Mouse (Mus musculus): ENCODE measurements around the gene Cryga. TPM values are rescaled to one million over a fixed set of nuclear protein-coding genes. Genes with fewer than 3 reads are reported as not detected.

Cryga gene
- polyA plus RNA-seq, 1 experiment from 2014 or later = not detected

DNA sequence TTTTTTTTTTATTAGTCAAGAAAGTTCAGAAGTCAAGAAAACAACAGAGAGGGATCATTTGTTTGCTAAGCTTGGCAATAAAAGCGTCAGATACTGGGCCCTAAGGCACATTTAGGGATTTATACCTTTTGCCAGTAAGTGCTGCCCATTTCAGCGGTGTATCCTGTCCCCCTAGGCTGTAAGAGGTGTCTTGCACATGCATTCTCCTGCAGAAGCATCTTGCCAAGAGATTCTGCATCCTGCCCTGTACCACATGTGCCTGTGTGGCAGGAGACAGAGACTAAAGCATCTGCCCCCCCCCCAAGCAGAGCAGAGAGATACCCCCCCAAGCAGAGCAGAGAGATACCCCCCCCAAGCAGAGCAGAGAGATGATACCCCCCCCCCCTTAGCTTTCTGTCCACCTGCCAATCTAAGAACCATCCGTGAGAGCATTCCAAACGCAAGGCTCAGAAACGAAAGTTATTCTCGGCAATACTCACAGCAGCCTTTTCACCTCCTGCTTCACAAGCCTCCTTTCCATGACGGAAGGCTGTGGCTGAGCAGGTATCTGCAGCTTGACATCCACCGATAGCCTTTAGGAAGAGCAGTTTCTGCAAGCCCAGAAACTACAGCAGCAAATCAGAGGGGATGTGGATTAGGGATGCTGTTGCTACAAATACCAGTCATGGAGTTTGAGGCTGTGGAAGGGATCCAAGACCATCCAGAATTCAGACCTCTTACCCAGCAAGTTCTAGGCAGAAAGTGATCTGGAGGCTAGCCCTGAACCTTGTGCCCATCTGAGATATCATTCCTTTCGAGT lies 19.6 kb upstream of the Cryga start, which contains the start of gene D630023F18Rik:
Gene D630023F18Rik, minus strand, starts transcription at position 641 of the 799 bp plus-strand sequence.
- H3K27ac ChIP-seq (ENCODE audit: low read length) = no peak within 1 kb of the TSS
- no peaks in the 10 kb centered on the region for H3K27me3 ChIP-seq (ENCODE audit: control insufficient read depth, insufficient read depth, low read depth, low read length)
- H3K9me3 ChIP-seq (ENCODE audit: control insufficient read depth, low read length) = no peaks in the 10 kb centered on the region
- 21% methylated on average over 9 of the region's 9 CpGs for WGBS
- peak within 1 kb of the TSS; percentile 25 for H3K4me3 ChIP-seq (ENCODE audit: low read length)
- peak within 1 kb of the TSS; percentile 48 for H3K4me2 ChIP-seq (ENCODE audit: low read depth, low read length)
- H3K36me3 ChIP-seq (ENCODE audit: control insufficient read depth, insufficient read depth, low read length) = no peaks in the 10 kb centered on the region
- H3K4me1 ChIP-seq (replicated peaks; ENCODE audit: control insufficient read depth, insufficient read depth, low read length) = no peaks in the 10 kb centered on the region
- no peak for ATAC-seq (ENCODE audit: low read depth)
- H3K9ac ChIP-seq (ENCODE audit: low read length) = no peak within 1 kb of the TSS

DNA sequence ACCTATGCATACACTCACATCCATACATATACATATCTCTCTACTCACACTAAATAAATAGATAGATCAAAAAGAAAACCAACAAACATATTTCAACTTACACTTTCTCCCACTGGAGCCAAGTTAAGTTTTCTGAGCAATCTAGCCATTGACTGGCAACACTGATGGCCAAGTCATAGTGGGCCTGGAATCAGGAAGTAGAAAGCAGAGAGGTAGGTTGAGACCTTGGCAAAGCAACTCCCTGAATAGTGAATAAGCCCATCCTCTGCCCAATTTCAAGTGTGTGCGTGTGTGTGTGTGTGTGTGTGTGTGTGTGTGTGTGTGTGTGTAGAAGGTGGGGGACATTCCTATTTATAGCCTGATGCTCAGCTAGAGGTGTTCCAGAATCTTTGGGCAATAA lies 16.3 kb upstream of the Cryga start, which contains the start of gene Gm28845:
Gene Gm28845, minus strand, starts transcription at position 121 of the 400 bp plus-strand sequence.
- no peak within 1 kb of the TSS for H3K9ac ChIP-seq (ENCODE audit: low read length)
- no peak for ATAC-seq (ENCODE audit: low read depth)
- no peaks in the 10 kb centered on the region for H3K9me3 ChIP-seq (ENCODE audit: control insufficient read depth, low read length)
- no peaks in the 10 kb centered on the region for H3K4me1 ChIP-seq (replicated peaks; ENCODE audit: control insufficient read depth, insufficient read depth, low read length)
- H3K4me2 ChIP-seq (ENCODE audit: low read depth, low read length) = no peak within 1 kb of the TSS
- no peak within 1 kb of the TSS for H3K27ac ChIP-seq (ENCODE audit: low read length)
- H3K27me3 ChIP-seq (ENCODE audit: control insufficient read depth, insufficient read depth, low read depth, low read length) = no peaks in the 10 kb centered on the region
- WGBS = 80% methylated on average over 1 of the region's 1 CpGs
- H3K36me3 ChIP-seq (ENCODE audit: control insufficient read depth, insufficient read depth, low read length) = no peaks in the 10 kb centered on the region
- no peak within 1 kb of the TSS for H3K4me3 ChIP-seq (ENCODE audit: low read length)

GRCm38 (mm10) chr1:65118150-65118913 lies 15.2 kb upstream of the Cryga start:
- Histone ChIP-seq H3K9me3 (ENCODE audit: control insufficient read depth, low read length) (no peaks in the 10 kb centered on the region), H3K4me2 (ENCODE audit: low read depth, low read length) (no peak overlapping the region), H3K36me3 (ENCODE audit: control insufficient read depth, insufficient read depth, low read length) (no peaks in the 10 kb centered on the region), H3K27me3 (ENCODE audit: control insufficient read depth, insufficient read depth, low read depth, low read length) (no peaks in the 10 kb centered on the region), H3K4me3 (ENCODE audit: low read length) (no peak overlapping the region), H3K9ac (ENCODE audit: low read length) (no peak overlapping the region), H3K27ac (ENCODE audit: low read length) (no peak overlapping the region), H3K4me1 (replicated peaks; ENCODE audit: control insufficient read depth, insufficient read depth, low read length) (no peaks in the 10 kb centered on the region)
- ATAC-seq (ENCODE audit: low read depth) = no peak
- 59% methylated on average over 8 of the region's 8 CpGs for WGBS

DNA sequence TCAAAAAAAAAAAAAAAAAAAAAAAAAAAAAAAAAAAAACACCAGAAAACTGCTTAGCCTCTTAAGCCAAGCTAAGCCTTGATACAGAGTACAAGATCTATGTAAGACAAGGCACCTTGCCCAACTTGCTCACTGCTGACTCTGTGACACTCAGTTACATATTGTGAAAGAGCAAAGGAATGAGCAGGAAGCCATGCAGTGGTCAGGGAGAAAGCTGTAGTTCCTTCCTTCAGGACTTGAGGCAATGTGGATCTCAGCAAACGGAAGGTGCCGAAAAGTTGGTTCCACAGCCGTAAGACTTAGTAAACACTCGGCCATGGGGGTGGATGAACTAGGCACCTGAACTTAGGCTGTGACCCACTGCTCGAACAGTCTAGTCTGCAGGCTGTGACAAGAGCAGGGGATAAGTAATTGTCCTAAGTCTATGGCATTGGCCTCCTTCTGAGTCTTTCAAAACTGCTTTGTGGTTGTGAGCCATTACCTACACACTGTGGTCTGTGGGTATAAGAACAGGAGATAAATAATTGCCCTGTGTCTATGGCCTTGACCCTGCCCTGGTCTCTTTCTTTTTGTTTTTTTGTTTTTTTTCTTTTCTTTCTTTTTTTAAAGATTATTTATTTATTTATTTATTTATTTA lies 10.5 kb upstream of the Cryga start:
- H3K9me3 ChIP-seq (ENCODE audit: control insufficient read depth, low read length) = no peaks in the 10 kb centered on the region
- H3K27ac ChIP-seq (ENCODE audit: low read length) = no peak overlapping the region
- ATAC-seq (ENCODE audit: low read depth) = peak; percentile 66; the same call in 1 of the 2 replicates
- H3K4me3 ChIP-seq (ENCODE audit: low read length) = no peak overlapping the region
- H3K4me2 ChIP-seq (ENCODE audit: low read depth, low read length) = no peak overlapping the region
- H3K36me3 ChIP-seq (ENCODE audit: control insufficient read depth, insufficient read depth, low read length) = no peaks in the 10 kb centered on the region
- H3K4me1 ChIP-seq (replicated peaks; ENCODE audit: control insufficient read depth, insufficient read depth, low read length) = no peaks in the 10 kb centered on the region
- 89% methylated on average over 5 of the region's 5 CpGs for WGBS
- H3K27me3 ChIP-seq (ENCODE audit: control insufficient read depth, insufficient read depth, low read depth, low read length) = no peaks in the 10 kb centered on the region
- H3K9ac ChIP-seq (ENCODE audit: low read length) = no peak overlapping the region

DNA sequence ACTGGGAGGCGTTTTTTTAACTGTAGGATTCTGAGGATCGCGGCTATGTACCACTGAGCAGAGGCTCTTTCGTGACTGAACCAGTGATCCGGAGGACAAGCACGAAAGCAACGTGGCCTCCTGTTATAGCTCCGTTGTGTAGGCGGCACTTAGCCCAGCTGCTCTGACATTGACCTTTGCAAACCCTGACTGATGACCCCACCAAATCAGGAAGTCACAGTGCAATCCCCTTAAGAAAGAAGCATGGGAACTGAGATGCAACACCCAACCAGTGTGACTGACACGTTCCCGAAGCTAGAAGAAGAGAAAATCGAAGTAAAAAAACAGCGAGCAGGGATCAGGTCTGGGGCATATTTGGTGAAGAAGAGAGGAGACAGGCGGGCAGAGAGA lies 9.6 kb upstream of the Cryga start:
- no peak overlapping the region for H3K27ac ChIP-seq (ENCODE audit: low read length)
- WGBS = 50% methylated on average over 14 of the region's 14 CpGs
- H3K27me3 ChIP-seq (ENCODE audit: control insufficient read depth, insufficient read depth, low read depth, low read length) = no peaks in the 10 kb centered on the region
- no peaks in the 10 kb centered on the region for H3K4me1 ChIP-seq (replicated peaks; ENCODE audit: control insufficient read depth, insufficient read depth, low read length)
- H3K9ac ChIP-seq (ENCODE audit: low read length) = no peak overlapping the region
- no peaks in the 10 kb centered on the region for H3K36me3 ChIP-seq (ENCODE audit: control insufficient read depth, insufficient read depth, low read length)
- no peak for ATAC-seq (ENCODE audit: low read depth)
- peak overlapping the region; percentile 44 for H3K4me2 ChIP-seq (ENCODE audit: low read depth, low read length)
- peak overlapping the region; percentile 23; the same call in 1 of the 2 replicates for H3K4me3 ChIP-seq (ENCODE audit: low read length)
- no peaks in the 10 kb centered on the region for H3K9me3 ChIP-seq (ENCODE audit: control insufficient read depth, low read length)

DNA sequence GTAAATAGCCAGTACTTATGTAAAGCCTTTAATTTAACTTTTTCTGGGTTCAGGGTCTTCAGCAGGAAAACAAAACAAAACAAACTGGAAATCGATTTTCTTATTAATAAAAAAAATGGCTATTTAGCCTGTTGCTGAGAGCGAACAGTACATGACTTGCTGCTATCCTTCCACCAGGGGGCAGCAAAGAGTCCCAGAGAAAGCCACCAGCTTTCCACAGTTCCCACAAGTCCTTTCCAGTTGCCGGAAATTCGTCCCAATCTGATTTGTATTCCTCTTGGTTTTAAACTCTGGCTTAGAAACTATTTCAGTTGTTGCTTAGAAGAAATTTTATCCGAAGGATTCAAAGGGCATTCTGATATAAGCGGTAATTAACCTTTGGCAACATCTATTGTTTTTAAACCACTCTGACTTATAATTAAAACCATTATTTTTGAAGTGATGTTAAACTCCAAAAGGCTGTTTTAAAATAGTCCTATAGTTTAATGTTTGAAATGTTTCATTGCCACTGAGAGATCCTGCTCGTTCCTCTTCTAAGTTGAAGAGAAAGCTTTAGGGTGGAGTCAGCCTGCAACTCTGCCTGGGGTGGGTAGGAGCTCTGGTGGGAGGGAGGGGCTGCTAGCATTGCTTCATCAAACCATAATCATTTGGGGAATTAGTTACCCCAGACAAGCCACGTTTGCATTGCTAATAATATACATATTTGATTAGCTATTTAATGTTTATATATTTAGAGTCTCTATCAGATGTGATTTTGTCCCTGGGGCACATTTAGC lies 9.0 kb upstream of the Cryga start:
- Histone ChIP-seq H3K4me3 (ENCODE audit: low read length) (peak overlapping the region; percentile 23; the same call in 1 of the 2 replicates), H3K9ac (ENCODE audit: low read length) (no peak overlapping the region), H3K4me2 (ENCODE audit: low read depth, low read length) (peak overlapping the region; percentile 44), H3K27ac (ENCODE audit: low read length) (no peak overlapping the region), H3K36me3 (ENCODE audit: control insufficient read depth, insufficient read depth, low read length) (no peaks in the 10 kb centered on the region), H3K4me1 (replicated peaks; ENCODE audit: control insufficient read depth, insufficient read depth, low read length) (no peaks in the 10 kb centered on the region), H3K27me3 (ENCODE audit: control insufficient read depth, insufficient read depth, low read depth, low read length) (no peaks in the 10 kb centered on the region), H3K9me3 (ENCODE audit: control insufficient read depth, low read length) (no peaks in the 10 kb centered on the region)
- ATAC-seq (ENCODE audit: low read depth) = peak; percentile 90; the same call in 1 of the 2 replicates
- WGBS = 8% methylated on average over 8 of the region's 8 CpGs

GRCm38 (mm10) chr1:65109756-65110435 lies 6.7 kb upstream of the Cryga start:
- Histone ChIP-seq H3K27ac (ENCODE audit: low read length) (no peak overlapping the region), H3K27me3 (ENCODE audit: control insufficient read depth, insufficient read depth, low read depth, low read length) (no peaks in the 10 kb centered on the region), H3K4me3 (ENCODE audit: low read length) (no peak overlapping the region), H3K4me1 (replicated peaks; ENCODE audit: control insufficient read depth, insufficient read depth, low read length) (no peaks in the 10 kb centered on the region), H3K36me3 (ENCODE audit: control insufficient read depth, insufficient read depth, low read length) (no peaks in the 10 kb centered on the region), H3K4me2 (ENCODE audit: low read depth, low read length) (no peak overlapping the region), H3K9me3 (ENCODE audit: control insufficient read depth, low read length) (no peaks in the 10 kb centered on the region), H3K9ac (ENCODE audit: low read length) (no peak overlapping the region)
- ATAC-seq (ENCODE audit: low read depth) = no peak
- WGBS = 70% methylated on average over 25 of the region's 25 CpGs

DNA sequence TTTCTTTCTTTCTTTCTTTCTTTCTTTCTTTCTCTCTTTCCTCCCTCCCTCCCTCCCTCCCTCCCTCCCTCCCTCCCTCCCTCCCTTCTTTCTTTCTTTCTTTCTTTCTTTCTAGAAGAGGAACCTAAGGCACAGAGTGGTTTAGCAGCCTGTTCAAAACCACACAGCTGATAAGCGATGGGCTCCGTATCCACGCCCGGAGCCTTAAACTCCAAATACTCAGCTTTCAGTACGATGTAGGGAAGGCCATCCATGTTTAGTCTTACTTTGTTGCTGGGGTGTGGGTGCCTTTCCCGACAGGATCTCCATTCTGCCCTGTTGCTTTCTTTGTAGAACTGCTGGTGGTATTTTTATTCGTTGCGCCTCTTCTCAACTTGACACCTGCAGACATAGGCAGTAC lies 6.0 kb upstream of the Cryga start:
- 86% methylated on average over 8 of the region's 8 CpGs for WGBS
- Histone ChIP-seq H3K4me1 (replicated peaks; ENCODE audit: control insufficient read depth, insufficient read depth, low read length) (no peaks in the 10 kb centered on the region), H3K4me3 (ENCODE audit: low read length) (no peak overlapping the region), H3K9ac (ENCODE audit: low read length) (no peak overlapping the region), H3K27ac (ENCODE audit: low read length) (no peak overlapping the region), H3K9me3 (ENCODE audit: control insufficient read depth, low read length) (no peaks in the 10 kb centered on the region), H3K36me3 (ENCODE audit: control insufficient read depth, insufficient read depth, low read length) (no peaks in the 10 kb centered on the region), H3K27me3 (ENCODE audit: control insufficient read depth, insufficient read depth, low read depth, low read length) (no peaks in the 10 kb centered on the region), H3K4me2 (ENCODE audit: low read depth, low read length) (no peak overlapping the region)
- no peak for ATAC-seq (ENCODE audit: low read depth)

Data from lung, embryonic 16.5 days (tissue).